Mouse (Mus musculus): ENCODE data around the gene Gdpgp1.
A peak's percentile ranks its signal among the peaks of the same experiment; 100 is the strongest.

Gdpgp1 gene

DNA sequence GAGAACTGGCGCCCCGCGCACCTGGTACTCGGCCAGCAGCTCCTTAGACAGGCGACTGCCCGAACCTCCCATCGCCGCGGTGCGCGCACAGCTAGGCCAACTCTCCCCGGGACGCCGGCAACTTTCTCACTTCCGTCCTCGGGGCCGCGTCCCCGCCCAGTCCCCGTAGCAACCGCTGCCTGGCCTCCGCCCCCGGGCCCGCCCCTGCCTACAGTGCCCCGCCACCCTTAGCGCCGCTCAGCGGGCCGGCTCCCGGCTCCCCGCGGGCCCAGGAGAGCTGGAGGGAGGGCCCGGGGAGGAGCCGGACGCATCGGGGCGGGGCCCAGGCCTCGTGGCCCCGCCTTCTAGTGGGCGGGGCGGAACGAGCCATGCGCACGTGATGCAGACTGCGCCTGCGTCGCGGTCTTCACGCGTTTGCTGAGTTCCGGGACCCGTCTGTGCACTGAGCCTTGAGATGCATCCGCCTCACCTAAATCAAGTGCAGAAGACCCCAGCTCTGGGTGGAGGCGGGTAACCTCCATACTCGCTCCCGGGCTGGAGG, at the start of gene Gdpgp1, which contains the start of gene Cib1:
Gene Gdpgp1 (plus strand): TSS at position 377 of the 541 bp plus-strand sequence.
Gene Cib1 (minus strand): TSS at position 325 of the 541 bp plus-strand sequence.
- peak; percentile 100 for DNase-seq (ENCODE audit: low read depth)

DNA sequence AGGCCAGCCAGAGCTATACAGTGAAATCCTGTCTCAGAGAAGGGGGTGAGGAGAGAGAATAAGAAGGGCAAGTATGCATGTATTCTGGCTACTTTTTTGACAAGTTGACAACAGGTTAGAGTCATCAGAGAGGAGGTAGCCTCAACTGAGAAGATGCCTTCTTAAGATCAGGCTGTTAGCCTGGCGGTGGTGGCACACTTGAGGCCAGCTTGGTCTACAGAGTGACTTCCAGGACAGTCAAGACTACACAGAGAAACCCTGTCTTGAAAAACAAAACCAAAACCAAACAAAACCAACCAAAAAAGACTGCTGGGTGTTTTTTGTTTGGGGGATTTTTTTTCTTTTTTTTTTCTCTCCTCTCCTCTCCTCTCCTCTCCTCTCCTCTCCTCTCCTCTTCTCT, 49.2 kb upstream of the Gdpgp1 start:
- DNase-seq (ENCODE audit: low read depth), result peak; percentile 46

DNA sequence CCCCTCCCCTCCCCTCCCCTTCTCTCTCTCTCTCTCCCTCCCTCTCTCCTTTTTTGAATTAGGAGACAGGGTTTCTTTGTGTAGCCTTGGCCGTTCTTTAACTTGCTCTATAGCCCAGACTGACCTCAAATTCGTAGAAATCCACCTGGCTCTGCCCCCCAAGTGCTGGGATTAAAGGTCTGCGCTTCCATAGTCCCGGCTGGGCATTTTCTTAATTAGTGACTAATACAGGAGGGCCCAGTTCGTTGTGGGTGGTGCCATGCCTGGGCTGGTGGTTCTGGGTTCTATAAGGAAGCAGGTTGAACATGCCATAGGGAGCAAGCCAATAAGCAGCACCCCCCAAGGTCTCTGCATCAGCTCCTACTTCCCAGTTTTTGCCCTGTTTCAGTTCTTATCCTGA, 48.7 kb upstream of the Gdpgp1 start:
- no peak for DNase-seq (ENCODE audit: low read depth)

DNA sequence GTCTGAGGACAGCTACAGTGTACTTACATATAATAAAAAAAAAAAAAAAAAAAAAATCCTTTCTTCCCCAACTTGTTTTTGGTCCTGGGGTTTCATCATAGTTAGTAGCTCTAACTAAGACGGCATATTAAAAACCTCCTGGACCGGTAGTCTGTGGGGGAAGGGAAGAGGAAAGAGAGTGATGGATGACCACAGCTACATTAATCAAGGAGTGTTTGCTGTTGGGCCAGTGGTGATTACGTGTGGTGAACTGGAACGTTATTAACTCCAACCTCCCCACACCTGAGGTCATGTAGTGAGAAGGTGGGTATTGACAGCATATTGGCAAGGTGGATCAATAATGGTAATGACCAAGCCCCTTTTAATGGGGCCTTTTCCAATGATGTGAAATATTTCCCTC, 48.1 kb upstream of the Gdpgp1 start:
- DNase-seq (ENCODE audit: low read depth), result no peak

DNA sequence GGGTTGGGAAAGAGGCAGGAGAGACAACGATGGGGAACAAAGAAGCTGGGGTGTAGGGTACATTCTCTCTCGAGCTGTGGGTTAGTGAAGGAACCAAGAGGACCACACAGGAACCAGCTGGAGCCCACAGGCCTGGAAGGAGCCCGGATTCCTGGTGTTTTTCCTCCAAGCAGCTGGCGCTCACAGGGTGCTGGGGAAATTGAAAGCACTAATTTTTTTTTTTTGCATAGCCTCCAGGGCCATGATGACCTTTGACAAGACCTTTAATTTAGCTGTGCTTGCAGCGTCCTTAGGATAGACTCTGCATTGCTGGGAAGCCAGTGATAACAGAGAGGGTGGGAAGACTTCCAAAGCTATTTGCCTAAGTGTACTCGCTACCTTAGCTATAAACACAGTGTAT, 47.7 kb upstream of the Gdpgp1 start:
- DNase-seq (ENCODE audit: low read depth), result no peak

DNA sequence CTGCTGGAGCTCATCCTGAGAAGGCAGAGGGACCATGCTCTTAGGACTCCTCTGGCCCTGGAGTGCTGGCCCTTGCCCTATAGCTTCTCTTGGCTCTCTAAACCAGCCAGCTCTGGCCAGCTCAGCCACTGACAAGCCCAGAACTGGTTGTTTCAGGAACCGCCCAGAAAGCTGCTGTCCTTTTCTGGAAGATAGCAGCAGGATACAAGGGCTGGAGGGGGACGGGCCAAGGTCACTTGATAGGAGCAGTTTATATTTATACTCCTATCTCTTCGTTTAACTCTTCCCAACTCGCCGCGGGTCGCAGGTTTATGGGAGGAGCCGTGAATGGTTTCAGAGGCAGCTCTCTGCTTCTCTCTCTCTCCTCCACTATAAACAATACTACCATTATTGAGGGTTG, 46.6 kb upstream of the Gdpgp1 start:
- peak; percentile 4 for DNase-seq (ENCODE audit: low read depth)

DNA sequence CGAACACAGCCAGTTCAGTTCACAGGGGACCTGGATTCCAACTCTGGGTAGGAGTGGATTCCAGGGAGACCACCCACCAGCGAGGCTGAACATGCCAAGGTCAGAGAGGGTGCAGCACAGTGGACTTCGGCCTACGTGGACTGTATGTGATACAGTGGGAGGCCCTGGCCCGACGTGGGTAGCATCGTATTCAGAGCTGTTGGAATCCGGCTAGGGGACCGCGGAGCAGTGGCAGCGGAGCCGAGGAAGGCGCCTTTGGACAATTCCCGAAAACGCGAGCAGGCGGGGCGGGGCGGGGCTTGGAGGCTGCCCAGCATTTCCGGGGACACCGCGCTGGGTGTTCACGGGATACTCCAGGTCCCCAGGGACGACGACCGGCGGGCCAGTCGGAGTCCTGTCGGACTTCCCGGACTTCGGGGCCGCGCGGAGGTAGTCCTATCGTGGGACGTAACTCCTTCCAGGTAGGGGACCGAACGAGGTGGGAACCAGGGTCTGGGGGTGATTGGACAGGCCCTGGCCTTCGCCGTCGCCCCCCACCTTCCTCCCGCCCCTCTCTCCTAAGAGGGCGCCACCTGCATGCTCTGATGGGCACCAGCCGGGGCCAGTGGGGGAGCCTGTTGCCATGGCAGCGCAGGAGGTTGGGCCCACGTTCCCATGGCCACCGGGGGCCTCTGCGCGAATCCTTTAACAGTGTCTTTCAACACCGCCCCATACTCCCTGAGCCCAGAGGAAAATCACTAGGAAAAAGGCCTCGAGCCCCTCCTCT, 46.0 kb upstream of the Gdpgp1 start, which contains the start of gene Sema4b:
Gene Sema4b (plus strand): TSS at position 311 of the 766 bp plus-strand sequence.
- DNase-seq (ENCODE audit: low read depth), result peak; percentile 61

DNA sequence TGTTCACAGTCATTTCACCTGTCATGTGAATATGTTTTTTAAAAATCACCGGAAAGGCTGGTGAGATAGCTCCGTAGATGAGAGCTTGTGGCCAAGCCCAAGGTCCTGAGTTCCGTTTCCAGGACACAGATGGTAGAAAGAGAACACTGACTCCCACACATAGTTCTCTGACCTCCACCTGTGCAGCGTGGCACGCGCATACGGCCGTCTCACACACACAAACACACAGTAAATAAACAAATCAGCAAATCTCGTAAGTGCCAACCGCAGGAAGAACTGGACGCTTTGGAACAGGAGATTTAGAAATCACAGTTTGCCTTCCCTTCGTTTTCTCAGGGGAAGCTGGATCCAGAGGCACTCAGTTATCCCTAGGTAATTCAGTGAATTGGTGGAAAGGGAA, 45.2 kb upstream of the Gdpgp1 start:
- DNase-seq (ENCODE audit: low read depth), result no peak

DNA sequence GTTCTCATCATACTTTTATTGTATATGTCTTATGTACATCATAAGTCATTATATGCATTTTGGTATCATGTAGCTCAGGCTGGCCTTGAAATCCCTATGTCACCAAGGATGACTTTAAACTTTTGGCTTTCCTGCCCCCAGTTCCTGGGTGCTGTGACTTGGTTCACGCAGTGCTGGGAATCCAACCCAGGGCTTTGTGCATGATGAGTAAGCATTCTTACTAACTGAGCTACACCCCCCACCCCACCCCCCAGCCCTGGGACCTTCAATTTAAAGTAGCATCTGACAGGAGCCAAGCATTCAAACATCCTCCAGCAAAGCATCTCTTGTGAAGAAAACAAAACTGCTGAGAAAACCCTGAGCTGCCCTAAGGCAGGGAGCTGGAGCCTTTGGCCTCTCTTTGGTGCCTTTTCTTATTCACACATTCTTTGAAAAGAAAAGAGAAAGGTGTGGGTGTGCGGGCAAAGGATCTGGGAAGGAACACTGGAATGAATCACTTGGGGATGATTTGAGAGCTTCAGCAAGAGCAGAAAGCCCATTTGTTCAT, 44.0 kb upstream of the Gdpgp1 start:
- DNase-seq (ENCODE audit: low read depth), result no peak

DNA sequence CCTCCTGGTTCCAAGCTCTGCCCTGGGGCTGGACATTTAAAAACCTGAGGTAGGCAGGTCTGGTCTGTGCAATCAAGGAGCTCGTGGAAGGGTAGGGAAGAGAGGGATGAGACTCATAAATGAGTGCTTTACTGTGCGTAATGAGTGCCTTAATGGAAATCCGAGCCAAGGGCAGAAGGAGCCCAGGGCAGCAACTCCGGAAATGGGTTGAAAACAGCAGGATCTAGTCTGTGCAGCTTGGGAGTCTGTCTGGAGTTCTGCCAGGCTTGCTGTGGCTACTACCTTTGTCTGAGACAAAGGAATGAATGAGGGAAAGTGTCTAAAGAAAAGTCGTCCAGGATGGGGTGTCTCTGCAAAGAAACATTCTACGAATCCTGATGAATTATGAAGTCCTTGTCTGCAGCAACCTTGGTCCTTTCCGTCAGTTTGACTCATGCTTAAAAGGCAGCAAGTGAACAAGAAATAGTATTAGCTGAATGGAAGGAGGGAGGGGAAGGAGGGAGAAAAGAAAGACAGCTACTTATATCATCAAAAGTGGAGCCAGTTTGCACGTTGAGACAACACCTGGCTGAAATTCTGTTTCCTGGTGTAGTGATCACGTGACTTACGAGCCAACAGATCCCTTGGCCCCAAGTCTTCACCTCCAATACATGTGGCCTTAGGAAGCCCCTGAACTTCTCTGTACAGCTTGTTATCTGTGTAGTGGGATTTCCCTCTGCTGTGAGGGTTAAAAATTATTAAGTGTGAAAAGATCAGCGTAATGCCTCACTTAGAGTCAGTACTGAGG, 43.3 kb upstream of the Gdpgp1 start:
- no peak for DNase-seq (ENCODE audit: low read depth)

DNA sequence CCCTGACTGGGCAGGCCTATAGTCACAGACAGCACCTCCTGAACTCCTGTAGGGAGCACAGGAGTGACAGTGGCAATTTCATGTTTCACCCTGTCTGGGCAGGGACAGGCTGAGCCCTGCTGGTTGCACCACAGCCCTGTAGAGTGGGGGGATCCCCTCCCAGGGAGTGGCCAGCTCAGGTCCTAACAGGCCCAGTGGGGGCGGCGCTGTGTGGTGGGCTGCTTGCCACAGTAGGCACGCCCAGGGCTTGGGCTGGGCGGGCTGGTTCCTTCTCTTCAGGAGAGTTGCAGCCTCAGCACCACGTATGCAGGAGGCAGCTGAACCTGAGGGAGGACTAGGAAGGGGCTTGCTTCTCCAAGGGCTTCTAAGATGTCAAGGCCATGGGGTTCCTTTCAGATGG, 41.2 kb upstream of the Gdpgp1 start:
- no peak for DNase-seq (ENCODE audit: low read depth)

DNA sequence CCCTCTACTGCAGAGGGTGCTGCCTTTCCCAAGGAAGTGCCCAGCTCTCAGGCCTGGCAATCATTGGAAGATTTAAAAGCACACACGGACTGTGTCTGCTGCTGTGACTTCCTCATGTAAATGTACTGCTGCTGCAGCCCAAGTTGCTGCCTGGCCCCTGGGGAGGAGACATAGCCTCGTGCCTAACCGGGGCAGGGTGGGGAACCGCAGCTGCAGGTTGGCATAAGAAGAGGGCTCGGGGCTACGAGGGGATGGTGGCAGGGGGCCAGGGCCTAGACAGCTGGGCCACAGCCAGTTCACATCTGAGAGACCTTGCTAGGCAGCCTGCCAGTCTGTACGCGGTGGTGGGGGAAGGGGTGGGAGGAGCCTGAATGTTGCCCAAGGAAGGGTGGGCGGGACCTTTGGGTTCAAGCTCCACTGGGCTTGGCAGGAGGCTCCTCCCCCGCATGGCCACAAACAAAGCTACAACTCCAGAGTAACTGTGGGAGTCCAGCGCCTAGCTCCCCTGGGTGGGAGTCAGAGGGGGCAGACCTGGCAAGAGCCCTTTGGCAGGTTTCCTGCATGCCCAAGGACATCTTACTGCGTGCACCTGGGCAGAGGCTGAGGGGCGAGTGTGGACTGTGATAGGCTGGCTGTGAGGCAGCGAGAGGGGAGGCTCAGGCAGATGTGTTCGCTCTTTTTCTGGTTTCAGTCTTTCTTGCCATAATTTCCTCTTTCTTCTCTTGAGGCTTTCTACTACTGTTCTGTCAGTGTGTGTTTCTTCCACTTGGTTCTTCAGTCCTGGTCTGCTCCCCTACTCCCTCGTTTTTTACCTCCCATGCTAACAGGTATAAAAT, 40.2 kb upstream of the Gdpgp1 start:
- peak; percentile 85 for DNase-seq (ENCODE audit: low read depth)

DNA sequence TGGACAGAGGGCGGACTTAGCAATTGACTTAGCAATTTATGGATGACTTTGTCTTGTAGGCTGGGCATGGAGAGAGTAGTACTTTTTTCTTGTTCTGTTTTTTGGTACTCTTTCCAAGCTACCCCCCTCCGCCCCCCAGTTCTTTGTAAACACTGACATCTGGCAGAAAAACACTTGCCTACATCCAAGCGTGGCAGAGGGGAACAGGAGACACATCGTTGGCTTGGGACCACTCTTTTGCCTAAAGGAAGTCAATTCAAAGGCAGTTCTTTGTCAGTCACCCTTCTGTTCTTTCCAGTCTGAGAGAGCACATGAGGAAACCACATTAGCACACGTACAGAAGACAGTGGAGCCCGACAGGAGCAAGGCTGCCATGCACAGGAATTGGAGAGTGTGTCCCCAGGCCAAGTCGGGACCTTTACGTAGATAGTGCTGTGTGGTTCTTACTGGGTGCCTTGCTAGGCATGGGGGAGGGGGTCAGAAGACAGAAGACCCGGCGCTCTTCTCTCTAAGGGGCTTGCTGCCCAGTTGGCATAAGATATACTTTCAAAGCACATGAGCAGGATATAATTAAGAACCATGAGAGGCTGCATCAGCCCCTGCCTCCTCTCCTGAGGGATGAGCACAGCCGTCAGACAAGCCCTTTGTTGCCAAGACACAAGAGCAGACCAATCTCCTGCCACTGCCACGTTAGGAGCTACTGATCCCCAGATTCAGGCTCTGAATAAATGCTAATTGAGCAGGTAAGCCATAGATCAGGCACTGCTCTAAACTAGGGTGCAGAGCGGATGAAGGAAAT, 38.5 kb upstream of the Gdpgp1 start:
- DNase-seq (ENCODE audit: low read depth), result no peak

DNA sequence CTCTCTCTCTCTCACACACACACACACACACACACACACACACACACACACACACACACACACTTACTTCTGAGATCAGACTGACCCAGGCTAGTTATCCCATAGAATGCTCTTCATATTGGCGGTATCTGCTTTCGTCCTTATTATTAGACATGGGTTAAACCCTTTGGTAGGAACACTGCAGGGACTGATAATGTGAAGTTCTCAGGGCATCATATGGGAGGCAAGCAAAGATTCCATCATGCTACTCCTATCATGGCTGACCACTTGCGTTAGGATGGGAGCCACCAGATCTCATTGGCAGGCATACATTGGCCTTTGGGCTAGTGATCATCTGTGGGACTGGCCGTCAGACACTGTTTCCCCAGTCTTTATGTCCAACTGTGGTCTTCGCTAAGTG, 37.5 kb upstream of the Gdpgp1 start:
- DNase-seq (ENCODE audit: low read depth), result no peak

DNA sequence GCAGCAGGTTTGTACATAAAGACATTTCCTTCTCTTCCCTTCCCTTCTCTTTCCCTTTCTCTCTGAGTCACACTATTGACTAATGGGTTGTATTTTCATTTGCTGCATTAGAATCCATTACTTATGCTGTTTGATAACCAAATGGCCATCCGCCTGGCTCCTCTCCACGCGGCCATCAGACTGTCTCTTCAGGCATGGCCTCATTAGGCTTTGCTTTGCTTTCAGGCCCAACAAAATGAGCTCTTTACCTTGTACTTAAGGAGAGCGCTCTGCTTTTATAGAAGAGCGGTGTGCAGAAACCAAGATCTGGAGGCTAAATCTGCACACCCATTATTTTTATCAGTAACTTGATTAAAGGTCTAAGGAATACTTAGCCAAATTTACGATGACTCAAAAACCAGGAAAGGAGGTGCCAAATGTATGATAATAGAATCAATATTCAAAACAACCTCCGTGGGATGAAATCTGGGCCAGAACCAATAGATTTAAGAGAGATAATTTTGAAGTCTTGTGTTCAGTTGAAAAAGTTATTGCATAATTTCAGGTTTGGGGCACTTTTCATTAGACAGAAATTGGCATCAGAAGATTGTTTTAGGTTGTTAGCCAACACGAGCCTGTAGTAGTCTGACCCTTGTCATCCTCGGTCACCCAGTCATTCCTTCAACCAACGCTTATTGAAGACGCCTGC, 36.9 kb upstream of the Gdpgp1 start:
- DNase-seq (ENCODE audit: low read depth), result no peak

DNA sequence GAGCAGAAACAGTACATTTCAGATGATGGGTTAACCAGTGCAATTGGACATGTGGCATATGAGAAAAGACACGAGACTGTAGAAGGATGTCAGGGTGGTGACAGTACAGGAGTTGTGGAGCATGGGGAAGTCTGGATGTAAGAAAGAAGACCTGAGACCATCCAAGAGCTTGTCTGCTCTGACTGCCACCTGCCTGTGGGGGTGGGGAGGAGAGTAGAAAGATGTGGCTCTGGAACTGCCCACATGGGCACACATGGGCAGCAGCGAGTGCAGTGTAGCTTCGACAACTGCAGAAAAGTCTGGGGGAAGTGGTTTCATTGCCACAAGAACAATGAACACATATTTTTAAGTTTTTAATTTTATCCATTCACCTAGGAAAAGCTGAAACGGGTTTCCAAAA, 35.3 kb upstream of the Gdpgp1 start:
- peak; percentile 51 for DNase-seq (ENCODE audit: low read depth)

DNA sequence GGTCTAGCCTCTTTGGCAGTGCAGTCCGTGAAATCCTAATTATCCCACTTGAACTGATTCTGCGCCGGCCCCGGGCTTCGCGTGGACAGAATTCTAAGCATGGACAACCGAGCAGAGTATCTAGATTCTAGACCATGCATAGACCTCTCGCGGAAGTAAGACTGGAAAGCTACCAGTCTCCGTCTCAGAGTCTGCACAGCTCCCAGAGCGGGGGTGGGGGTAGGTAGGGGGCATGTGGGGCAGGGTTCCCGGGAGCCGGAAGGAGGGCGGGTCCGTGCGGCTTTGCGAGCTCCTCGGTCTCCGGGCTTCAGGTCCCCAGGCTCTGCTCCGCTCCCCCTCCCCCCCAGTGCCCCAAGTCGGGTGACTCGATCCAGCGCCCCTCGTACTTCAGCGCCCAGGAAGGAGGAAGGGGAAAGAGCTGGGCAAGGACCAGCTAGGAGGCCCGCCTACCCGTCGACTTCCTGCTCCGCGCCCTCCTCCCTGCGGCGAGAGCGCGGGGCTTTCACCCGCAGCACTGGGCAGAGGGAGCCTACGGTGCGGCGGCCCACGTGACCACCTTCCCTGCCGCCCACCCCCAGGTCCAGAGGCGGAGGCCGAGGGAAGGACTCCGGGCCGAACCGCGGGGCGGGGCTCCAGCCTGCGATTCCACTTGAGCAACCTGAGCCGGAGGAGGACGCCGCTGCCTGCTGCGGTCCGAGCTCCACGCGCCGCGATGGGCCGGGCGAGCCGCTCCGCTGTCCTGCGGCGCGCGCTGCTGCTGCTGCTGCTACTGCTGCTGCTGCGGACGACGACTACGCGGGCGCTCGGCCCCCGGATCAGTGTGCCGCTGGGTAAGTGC, 34.5 kb upstream of the Gdpgp1 start:
- DNase-seq (ENCODE audit: low read depth), result peak; percentile 75

DNA sequence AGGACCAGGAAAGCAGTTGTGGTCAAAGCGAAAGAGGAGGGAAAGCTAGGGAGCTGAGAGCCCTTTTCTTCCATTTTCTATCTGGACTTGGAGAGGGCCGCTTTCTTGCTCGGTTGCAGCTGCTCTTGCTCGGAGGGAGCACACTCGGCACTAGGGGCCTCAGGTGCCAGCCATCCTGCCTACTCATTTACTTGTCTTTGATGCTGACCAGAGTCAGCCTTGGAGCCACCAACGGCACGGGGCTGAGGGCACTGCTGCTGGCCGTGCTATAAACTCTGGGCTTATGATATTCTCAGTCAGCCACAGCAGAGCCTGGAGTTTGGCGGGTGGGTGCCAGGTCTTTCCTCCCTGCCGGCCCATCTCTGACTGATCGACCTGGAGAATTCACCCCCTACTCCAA, 33.8 kb upstream of the Gdpgp1 start:
- DNase-seq (ENCODE audit: low read depth), result peak; percentile 45

DNA sequence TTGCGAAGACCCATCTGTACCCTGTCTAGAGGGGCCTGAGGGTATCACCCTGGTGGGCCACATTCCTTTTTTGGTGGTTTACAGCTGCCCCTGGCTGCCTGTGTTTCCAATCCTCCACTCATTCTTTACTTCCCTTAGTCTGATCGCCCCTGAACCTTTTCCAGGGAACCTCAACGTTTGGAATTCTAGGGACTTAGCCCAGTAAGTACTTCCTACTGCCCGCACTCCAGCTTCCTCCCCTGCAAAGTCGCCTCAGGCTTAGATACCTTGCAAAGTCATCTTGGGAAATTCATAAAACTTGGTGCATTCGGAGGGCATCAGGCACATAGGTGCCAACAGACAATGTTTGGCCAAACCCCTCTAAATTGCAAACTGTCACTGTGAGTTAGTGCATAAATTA, 33.4 kb upstream of the Gdpgp1 start:
- DNase-seq (ENCODE audit: low read depth), result no peak
